ENCODE assay signal across 17 mouse cellular contexts in genomic region chr4:103838377-103838776, GRCm38 (mm10).
A peak's percentile ranks its signal among the peaks of the same experiment; 100 is the strongest.
DNase-seq lines count a peak whose midpoint lies in the region; ATAC-seq and TF ChIP-seq lines count a peak whose summit lies in the region.
"Had no signal": no experiment of that assay in that cellular context is flagged by ENCODE, and none has a peak within 500 bp of the region (broad histone marks: within the 10 kb centered on the region; RNA-seq: fewer than 3 reads in every experiment).

No protein-coding gene starts in this region.

- H3K9ac ChIP-seq in hindbrain, postnatal 0 days (replicated peaks; ENCODE audit: low read length), result no peak overlapping the region
- no peak overlapping the region for H3K9ac ChIP-seq in hindbrain, embryonic 16.5 days (ENCODE audit: low read depth, low read length)
- no peak overlapping the region for H3K9ac ChIP-seq in forebrain, embryonic 15.5 days (replicated peaks)
- H3K9ac ChIP-seq in neural tube, embryonic 13.5 days, result no peak overlapping the region

- H3K9me3 ChIP-seq in hindbrain, postnatal 0 days (ENCODE audit: low read length), result no peaks in the 10 kb centered on the region
- H3K9me3 ChIP-seq in hindbrain, embryonic 16.5 days (ENCODE audit: control insufficient read depth, low read length), result no peaks in the 10 kb centered on the region
- H3K9me3 ChIP-seq in forebrain, embryonic 15.5 days, result no peaks in the 10 kb centered on the region
- no peaks in the 10 kb centered on the region for H3K9me3 ChIP-seq in neural tube, embryonic 13.5 days

- H3K27ac ChIP-seq in hindbrain, postnatal 0 days, result no peak overlapping the region
- no peak overlapping the region for H3K27ac ChIP-seq in hindbrain, embryonic 16.5 days (ENCODE audit: low read depth, low read length)
- peak overlapping the region; percentile 21; the same call in 1 of the 2 replicates for H3K27ac ChIP-seq in forebrain, embryonic 15.5 days (replicated peaks)
- no peak overlapping the region for H3K27ac ChIP-seq in neural tube, embryonic 13.5 days (replicated peaks)

- peak; percentile 21 for DNase-seq in hindbrain, postnatal 0 days (ENCODE audit: low spot score)
- peak; percentile 28 for DNase-seq in WW6 (ENCODE audit: low read depth, low spot score)
- DNase-seq in left cerebral cortex, adult 18-20 months (ENCODE audit: low spot score in 2 of 2), result no peak
- no peak for DNase-seq in kidney, postnatal 36 days
- DNase-seq in cerebellum, adult 8-10 months, result no peak
- DNase-seq: adrenal gland, adult 8-10 months; cerebellum, adult 18-20 months; gastrocnemius, postnatal 36 days; heart, postnatal 14 days; kidney, adult 8-10 months; kidney, postnatal 4 days; lung, postnatal 10 days; thymus, postnatal 36 days had no signal

- no peaks in the 10 kb centered on the region; the same call in 1 of the 2 replicates for H3K4me1 ChIP-seq in hindbrain, postnatal 0 days (ENCODE audit: insufficient read depth, low read length)
- H3K4me1 ChIP-seq in hindbrain, embryonic 16.5 days (ENCODE audit: control insufficient read depth, insufficient read depth, low read depth, low read length), result no peaks in the 10 kb centered on the region
- H3K4me1 ChIP-seq in forebrain, embryonic 15.5 days, result peaks cover 11% of the 10 kb centered on the region
- H3K4me1 ChIP-seq in neural tube, embryonic 13.5 days (replicated peaks), result peaks cover 5% of the 10 kb centered on the region; the same call in 1 of the 2 replicates

- H3K4me3 ChIP-seq in hindbrain, postnatal 0 days (ENCODE audit: low read length), result no peak overlapping the region
- H3K4me3 ChIP-seq in hindbrain, embryonic 16.5 days (ENCODE audit: low read length), result no peak overlapping the region
- H3K4me3 ChIP-seq in forebrain, embryonic 15.5 days, result no peak overlapping the region
- no peak overlapping the region for H3K4me3 ChIP-seq in neural tube, embryonic 13.5 days

- no peak overlapping the region for H3K4me2 ChIP-seq in hindbrain, postnatal 0 days (ENCODE audit: low read depth, low read length)
- H3K4me2 ChIP-seq in hindbrain, embryonic 16.5 days (ENCODE audit: low read length), result no peak overlapping the region
- H3K4me2 ChIP-seq in forebrain, embryonic 15.5 days (replicated peaks), result peak overlapping the region; percentile 12; the same call in 1 of the 2 replicates
- 0 out of 2 replicates have a peak overlapping the region, but pooled peaks have one; percentile 2 for H3K4me2 ChIP-seq in neural tube, embryonic 13.5 days

- no peak for ATAC-seq in hindbrain, postnatal 0 days
- ATAC-seq in hindbrain, embryonic 16.5 days, result no peak
- ATAC-seq in forebrain, embryonic 15.5 days (replicated peaks), result no peak
- ATAC-seq in neural tube, embryonic 13.5 days (ENCODE audit: low read depth), result no peak

- TF ChIP-seq CTCF in hindbrain, postnatal 0 days (IDR thresholded peaks at IDR 0.05; ENCODE audit: low read depth), result no peak

- WGBS in hindbrain, postnatal 0 days, result 25% methylated on average over 5 of the region's 5 CpGs
- WGBS in hindbrain, embryonic 16.5 days, result 17% methylated on average over 5 of the region's 5 CpGs
- 3% methylated on average over 5 of the region's 5 CpGs for WGBS in forebrain, embryonic 15.5 days
- WGBS in neural tube, embryonic 13.5 days, result 7% methylated on average over 5 of the region's 5 CpGs

- no peaks in the 10 kb centered on the region for H3K27me3 ChIP-seq in hindbrain, postnatal 0 days (ENCODE audit: insufficient read depth, low read length)
- no peaks in the 10 kb centered on the region for H3K27me3 ChIP-seq in hindbrain, embryonic 16.5 days (replicated peaks; ENCODE audit: control insufficient read depth, insufficient read depth, low read length)
- no peaks in the 10 kb centered on the region for H3K27me3 ChIP-seq in forebrain, embryonic 15.5 days
- 0 out of 2 replicates have a peak, but pooled peaks cover 2% of the 10 kb centered on the region for H3K27me3 ChIP-seq in neural tube, embryonic 13.5 days

- H3K36me3 ChIP-seq in hindbrain, postnatal 0 days (ENCODE audit: insufficient read depth, low read length), result no peaks in the 10 kb centered on the region
- no peaks in the 10 kb centered on the region for H3K36me3 ChIP-seq in hindbrain, embryonic 16.5 days (ENCODE audit: control insufficient read depth, insufficient read depth, low read length)
- H3K36me3 ChIP-seq in forebrain, embryonic 15.5 days, result no peaks in the 10 kb centered on the region
- no peaks in the 10 kb centered on the region for H3K36me3 ChIP-seq in neural tube, embryonic 13.5 days
- H3K36me3 ChIP-seq: G1E had no signal

Comparison
In these comparisons a context has a peak if more than half of its experiments do, and no peak if none do; other contexts are left out.
1. DNase-seq: peak in hindbrain, postnatal 0 days (single experiment) and WW6 (single experiment); none in left cerebral cortex, adult 18-20 months (0 of 2), kidney, postnatal 36 days (0 of 2) and cerebellum, adult 8-10 months (single experiment).
2. H3K4me2 ChIP-seq: peak in forebrain, embryonic 15.5 days (single experiment) and neural tube, embryonic 13.5 days (single experiment); none in hindbrain, postnatal 0 days (single experiment) and hindbrain, embryonic 16.5 days (single experiment).